Mouse (Mus musculus): Measurements from ENCODE around the gene Dlgap1.

GRCm38 (mm10) chr17:70836820-70837219 lies 867.9 kb downstream of the Dlgap1 start:
- TF ChIP-seq CTCF (IDR thresholded peaks at IDR 0.05; ENCODE audit: low read depth) = no peak
- no peak for TF ChIP-seq EP300 (IDR thresholded peaks at IDR 0.05; ENCODE audit: low read depth)
